Mouse (Mus musculus) adrenal gland, adult 2 months (tissue): ENCODE data around the gene Mdk. TPM values are rescaled to one million over a fixed set of nuclear protein-coding genes. Genes with fewer than 3 reads are reported as not detected.

Experiments used
- DNase-seq: peaks from one replicate; pipeline ENCODE4 v3.0.0; 2021
- polyA plus RNA-seq: library from polyadenylated mRNA; depleted of rRNA; stranded (reverse); fragments of >200 nt; gene quantifications from 2 replicates; pipeline ENCODE4 v1.2.3, GENCODE M21; 2012
- total RNA-seq, 2 experiments: library from RNA; stranded (reverse); gene quantifications; 2 replicates each; pipeline ENCODE4 v1.2.3; 2021

Mdk gene
- total and polyA plus RNA-seq, 3 experiments = 1.3 to 8.0 (median 6.0) TPM

DNA sequence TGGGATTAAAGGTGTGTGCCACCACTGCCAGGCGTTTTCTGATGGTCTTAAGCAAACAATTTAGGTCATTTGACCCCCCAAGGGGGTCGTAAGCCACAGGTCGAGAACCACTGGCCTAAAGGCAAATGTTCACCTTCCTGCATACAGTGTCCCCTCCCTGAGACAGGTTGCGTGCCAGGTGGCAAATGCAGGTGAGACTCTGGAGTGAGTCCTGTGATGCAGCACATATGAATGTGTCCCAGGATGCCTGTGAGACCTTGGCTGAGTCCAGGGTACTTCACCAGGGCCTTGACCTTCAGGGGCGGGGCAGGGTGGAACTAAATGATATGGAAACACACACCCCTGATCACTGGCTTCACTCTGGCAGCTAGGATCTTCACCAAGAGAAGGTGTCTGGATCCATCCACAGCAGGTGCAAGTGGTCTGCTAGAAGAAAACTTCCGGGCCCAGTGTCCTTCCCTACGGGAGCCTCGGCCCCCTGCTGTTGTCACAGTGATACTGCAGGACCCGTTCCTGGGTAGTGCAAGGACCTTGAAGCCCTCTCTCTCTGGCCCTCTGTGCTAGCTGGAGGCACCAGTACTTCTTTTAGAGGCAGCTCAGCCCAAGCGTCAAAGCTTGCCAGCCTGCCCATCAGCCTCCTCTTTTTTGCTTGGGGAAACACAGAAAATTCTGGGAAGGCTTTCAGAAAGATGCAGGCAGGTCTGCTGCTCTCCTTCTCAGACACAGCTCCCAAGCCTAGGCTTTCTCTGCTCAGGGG, 26.8 kb upstream of the Mdk start:
- peak; percentile 63 for DNase-seq

GRCm38 (mm10) chr2:91958049-91958448, 26.0 kb upstream of the Mdk start:
- DNase-seq = no peak

GRCm38 (mm10) chr2:91957096-91957495, 25.0 kb upstream of the Mdk start:
- no peak for DNase-seq

DNA sequence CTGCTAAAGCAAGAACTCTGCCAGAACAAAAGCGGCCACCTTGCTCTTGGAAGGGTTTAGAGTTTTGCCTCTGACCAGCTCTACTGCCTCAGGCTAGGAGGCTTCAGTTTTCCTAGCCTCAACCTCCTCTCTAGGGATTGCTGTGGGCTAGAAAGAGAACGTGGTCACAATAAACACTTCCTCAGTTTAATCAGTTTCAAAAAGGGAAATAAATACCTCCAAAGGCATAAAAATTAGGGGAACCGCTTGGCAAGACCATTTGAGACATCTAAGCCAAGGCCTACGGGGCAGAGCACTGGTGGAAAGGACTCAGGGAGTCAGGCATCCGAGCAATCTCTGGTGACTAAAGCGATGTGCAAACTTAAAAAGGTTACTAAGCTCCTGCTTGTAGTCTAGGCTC, 23.8 kb upstream of the Mdk start:
- no peak for DNase-seq

- DNase-seq = no peak
Measured at GRCm38 (mm10) chr2:91955121-91955591, 23.1 kb upstream of the Mdk start.

DNA sequence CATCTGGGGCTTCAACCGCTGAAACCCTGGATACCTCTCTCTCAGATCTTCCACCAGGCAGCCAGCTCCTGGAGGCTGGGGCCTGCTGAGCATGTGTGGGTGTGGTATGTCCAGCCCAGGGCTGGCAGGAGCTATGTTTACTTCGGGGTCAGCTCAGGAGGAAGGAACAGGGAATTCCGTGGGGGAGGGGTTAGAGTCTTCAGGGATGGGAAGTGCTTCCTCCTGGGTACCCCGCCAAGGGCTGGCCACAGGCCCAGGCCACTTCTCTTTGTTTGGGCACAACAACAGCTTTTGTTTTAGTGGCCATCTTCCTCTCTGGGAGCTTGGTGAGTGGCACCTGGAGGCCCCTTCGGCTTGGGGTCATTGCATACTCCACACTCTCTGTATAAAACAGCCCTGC, 21.7 kb upstream of the Mdk start:
- DNase-seq = peak; percentile 79

DNA sequence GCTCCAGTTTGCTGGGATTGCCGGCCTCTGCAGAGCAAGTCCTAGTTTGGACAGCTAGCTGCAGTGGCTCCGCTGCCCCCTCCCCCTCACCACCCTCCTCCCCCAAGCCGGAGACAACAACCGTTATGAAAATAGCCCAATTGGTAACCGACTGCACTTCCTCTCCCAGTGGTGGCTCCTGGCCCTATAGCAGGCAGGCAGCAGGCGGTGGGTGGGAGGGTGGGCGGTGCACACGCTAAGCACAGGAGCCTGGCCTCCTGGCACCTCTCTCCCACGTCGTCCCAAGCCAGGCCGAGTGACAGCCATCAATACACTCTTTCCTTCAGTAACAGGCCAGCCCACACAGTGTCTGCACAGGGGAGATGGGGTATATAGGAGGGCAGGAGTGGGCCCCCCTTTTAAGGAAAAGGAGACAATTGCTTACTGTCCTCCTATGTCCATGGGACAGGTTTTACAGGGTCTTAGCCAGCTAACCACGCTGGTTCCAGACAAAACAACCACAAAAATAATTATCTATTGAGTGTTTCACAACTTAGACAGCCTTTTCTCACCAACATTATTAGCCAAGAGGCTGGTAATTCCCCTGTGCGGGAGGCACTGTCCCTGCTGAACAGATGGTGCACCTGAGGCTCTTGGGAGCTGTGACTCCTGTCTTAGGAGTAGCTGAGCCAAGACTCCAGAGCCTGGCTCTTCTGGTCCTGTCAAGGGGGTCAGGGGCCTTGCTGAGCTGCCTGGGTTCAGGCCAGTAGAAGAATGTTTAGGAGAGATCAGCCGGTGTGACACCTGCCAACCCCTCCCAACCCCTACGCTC, 18.4 kb upstream of the Mdk start:
- no peak for DNase-seq

DNA sequence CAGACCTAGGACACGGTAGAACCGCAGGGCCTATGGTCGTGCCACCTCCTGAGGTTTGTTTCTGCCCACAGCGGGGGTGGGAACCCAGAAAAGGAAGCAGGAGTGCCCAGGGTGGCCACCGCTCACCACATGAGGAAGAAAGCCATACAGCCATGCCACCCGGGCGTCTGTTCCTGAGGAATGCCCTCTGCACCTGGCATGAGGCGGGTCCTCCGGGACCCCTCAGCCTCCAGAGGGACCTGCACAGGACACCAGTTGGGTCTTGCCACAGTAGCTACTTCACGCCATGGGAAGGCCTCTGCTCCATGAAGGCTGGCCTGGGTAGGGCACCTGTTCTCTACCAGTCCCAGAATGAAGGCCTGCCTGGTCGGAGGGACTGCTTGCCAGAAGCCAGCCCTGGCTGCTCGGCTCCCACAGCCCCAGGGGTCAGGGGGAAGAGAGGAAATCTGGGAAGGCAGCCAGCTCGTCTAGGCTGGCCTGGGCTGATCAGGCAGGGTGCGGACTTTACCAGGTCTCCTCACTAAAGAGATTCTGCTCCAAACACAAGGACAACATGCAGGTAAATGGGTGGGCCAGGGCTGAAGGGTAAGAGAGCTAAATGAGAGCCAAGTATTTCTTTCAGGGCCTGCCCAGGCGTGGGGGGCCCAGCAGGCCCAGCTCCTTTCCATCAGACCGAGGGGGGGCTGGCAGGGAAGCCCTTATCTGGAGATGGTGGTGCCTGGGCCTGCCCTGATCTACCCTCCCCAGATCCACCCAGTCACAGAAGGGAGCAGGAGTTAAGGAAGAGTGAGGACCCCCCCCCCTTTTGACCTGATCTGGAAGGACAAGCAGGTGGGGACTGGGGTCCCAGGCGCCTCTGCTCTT, 17.5 kb upstream of the Mdk start:
- peak; percentile 56 for DNase-seq

DNA sequence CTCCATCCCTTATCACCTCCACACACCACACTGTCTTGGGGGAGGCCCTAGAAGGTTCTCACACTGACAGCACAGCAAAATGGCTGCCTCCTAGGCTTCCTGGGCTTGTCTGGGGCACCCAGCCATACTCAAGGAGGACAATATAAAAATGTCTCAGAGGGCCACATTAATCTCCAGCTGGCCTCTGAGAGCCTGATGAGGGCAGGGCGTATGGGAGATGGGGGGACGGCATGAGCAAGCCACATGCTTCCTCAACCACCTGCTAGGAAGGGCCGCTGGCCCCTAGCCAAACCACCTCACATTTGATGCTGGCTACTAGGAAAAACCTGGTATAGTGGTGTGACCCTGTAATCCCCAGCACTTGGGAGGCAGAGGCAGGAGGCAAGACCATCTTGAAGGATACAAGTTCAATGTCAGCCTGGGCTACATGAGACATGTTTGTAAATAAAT, 16.7 kb upstream of the Mdk start:
- no peak for DNase-seq

DNA sequence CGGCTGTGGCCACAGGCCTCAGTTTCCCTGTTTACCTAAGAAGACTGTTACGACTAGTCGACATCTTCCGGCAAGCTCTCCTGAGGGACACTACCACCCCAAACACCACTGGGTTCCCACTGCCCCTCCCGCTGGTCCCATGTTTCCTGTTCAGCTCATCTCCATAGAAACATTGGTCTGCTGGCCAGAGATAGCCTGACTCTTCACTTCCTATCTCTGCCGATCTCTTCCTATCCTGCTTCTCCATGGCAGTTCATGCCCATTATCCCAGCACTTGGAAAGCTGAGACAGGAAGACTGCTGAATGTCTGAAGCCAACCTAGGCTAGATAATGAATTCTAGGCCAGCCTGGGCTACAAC, 16.0 kb upstream of the Mdk start:
- DNase-seq = no peak

- peak; percentile 78 for DNase-seq
Measured at GRCm38 (mm10) chr2:91947397-91948150, 15.5 kb upstream of the Mdk start.

GRCm38 (mm10) chr2:91946836-91947235, 14.7 kb upstream of the Mdk start:
- peak; percentile 54 for DNase-seq

DNA sequence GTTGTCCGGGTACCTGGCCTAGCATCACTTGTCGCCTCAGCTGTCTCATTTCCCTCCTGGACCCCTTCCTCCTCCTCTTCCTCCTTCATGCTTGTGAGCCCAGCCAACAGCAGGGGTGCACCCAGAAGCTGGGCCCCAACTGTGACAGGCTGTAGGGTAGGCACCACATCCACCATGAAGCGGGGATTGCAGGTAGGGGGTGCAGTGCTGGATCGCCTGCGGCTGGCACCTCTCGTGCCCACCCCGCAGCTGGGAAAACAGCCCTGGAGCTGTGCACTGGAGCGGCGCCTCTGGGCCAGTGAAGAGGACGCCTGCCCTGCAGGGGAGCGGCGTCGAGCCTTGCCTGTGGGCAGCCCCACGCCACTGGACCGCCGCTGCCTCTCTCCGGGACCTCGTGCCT, 13.4 kb upstream of the Mdk start, which contains the start of gene Gm9821:
TSS of gene Gm9821 (plus strand) at position 221 of the 400 bp plus-strand sequence.
- no peak for DNase-seq

GRCm38 (mm10) chr2:91944170-91944950, 12.3 kb upstream of the Mdk start:
- DNase-seq = peak; percentile 78

DNA sequence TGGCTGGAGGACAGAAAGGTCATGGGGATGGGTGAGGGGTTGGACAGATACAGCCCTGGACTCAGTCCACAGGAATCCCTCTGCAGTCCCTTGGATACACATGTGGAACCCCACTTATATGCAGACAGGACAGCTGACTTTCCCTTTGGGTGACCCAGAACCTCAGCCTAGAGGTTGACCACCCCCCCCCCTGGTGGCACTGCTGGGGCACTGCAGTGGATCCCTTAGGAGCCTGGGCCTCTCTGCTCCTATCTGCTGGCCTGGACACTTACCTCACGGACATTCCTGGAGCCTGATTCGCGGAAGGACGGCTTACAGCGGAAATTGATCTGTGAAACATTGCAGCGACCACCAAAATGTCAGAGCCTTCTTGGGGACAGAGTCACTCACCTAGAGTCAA, 10.3 kb upstream of the Mdk start:
- DNase-seq = no peak

GRCm38 (mm10) chr2:91939303-91939935, 7.3 kb upstream of the Mdk start:
- DNase-seq = no peak

GRCm38 (mm10) chr2:91936154-91936553, 4.1 kb upstream of the Mdk start:
- DNase-seq = no peak

GRCm38 (mm10) chr2:91934826-91935525, 2.9 kb upstream of the Mdk start:
- DNase-seq = no peak

DNA sequence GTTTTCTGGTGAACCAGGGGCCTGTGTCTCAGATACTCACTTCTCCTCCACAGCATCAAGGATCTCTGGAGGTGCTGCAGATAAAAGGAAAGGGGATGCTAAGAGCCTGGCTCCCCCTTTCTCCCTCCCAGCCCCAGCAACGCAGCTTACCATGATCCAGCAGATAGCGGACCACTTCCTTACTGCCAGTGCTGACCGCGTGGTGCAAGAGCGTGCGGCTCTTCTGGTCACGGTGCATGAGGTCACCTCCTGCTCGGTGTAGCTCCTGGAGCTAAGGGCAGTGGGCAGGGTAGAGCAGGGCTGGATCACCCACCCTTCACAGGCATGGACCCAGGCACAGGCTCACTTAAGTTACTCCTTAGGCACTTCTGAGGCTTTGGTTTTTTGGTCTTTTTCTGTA, 1.9 kb upstream of the Mdk start:
- DNase-seq = no peak

- no peak for DNase-seq
Measured at GRCm38 (mm10) chr2:91933471-91933870, 1.4 kb upstream of the Mdk start.
